Mouse (Mus musculus) fat pad, adult 2 months (tissue): Measurements from ENCODE around the gene Ddx52.

Experiments used
- DNase-seq: peaks from one replicate; pipeline ENCODE4 v3.0.0-alpha.2; 2011; ENCODE audit warnings: low read depth, low spot score; ENCODE audit errors: extremely low read depth

The Ddx52 gene

DNA sequence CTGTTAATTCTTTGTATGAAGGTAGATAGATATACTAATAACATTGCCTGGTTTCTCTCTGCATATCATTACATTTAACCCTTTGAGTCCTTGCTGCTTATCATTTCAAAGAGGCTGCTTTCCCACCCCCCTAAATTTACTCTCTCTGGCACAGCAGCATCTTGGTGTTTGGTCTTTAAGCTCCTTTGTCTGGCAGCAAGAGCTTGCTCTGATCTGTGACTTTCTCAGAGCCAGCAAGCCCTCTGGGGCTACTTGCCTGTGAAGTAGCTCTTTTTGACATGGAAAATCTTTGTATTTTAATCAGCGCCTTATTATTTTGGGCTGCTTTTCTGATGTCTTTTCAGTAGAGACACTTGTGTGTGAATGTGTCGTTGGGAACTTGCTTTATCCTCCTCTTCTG lies 69.7 kb downstream of the Ddx52 start:
- DNase-seq, result no peak
